Mouse (Mus musculus) splenic B cell, adult 2 months (primary cell): ENCODE data around the gene Ctcf.
"Not testable (repeated sequence)": the region's sequence is repeated elsewhere in the genome, so short reads cannot be mapped to it uniquely, and the experiment has no call there.

Experiments used
- DNase-seq: peaks from one replicate; pipeline ENCODE4 v3.0.0-alpha.2; 2011; ENCODE audit warnings: low read depth, low spot score
- H3K27me3 ChIP-seq: 2 replicates; pipeline ENCODE4 v1.6.1; 2012; ENCODE audit warnings: mild to moderate bottlenecking, low read length, moderate library complexity, mixed read lengths; ENCODE audit not compliant: control insufficient read depth, poor library complexity, insufficient read depth, severe bottlenecking
- H3K36me3 ChIP-seq: 2 replicates; pipeline ENCODE4 v1.6.1; 2012; ENCODE audit warnings: mild to moderate bottlenecking, low read length, moderate library complexity, mixed read lengths; ENCODE audit not compliant: control insufficient read depth, poor library complexity, insufficient read depth, severe bottlenecking

The Ctcf gene

GRCm38 (mm10) chr8:105636018-105636962, at the start of gene Ctcf:
Gene Ctcf (plus strand): TSS chr8:105636568.
- no peaks in the 10 kb centered on the region for H3K27me3 ChIP-seq
- no peaks in the 10 kb centered on the region for H3K36me3 ChIP-seq
- DNase-seq = peak; percentile 96

DNA sequence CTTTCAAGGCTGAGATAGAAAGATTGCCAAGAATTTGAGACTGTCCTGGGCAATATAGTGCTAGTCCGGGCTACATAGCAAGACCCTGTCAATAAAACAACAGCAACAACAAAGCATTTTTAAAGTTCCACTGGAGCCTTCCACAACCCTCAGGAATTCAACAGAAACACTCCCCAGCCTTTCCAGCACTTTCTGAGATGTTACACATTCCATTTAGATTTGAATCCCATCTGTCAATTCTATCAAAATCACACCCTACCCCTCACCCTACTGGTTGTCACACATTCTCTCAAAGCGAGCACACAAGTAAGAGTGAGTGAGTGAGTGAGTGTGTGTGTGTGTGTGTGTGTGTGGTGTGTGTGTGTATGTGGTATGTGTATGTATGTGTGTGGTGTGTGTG, 43.9 kb upstream of the Ctcf start:
- Histone ChIP-seq H3K36me3 (no peaks in the 10 kb centered on the region), H3K27me3 (no peaks in the 10 kb centered on the region; the same call in 1 of the 2 replicates)
- no peak for DNase-seq

DNA sequence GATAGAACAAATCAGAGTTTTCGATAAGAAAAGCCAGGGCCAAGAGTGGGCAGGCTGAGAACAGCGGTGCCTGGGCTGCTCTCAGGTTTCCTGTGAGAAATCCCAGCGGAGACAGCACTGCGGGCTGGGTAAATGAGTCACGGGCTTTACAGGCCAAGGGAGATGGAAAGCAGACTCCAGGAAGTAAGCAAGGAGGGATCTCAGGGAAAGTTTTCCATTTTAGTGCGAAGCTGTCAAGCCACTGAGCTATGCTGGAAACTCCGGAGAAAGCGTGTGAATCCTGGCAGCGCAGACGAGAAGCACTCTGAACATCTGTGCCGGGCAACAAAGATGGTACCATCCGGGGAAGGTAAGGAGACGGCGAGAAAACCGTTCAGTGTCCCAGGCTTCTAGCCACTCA, 42.5 kb upstream of the Ctcf start:
- DNase-seq = no peak
- Histone ChIP-seq H3K27me3 (no peaks in the 10 kb centered on the region; the same call in 1 of the 2 replicates), H3K36me3 (no peaks in the 10 kb centered on the region)

GRCm38 (mm10) chr8:105594451-105595242, 41.7 kb upstream of the Ctcf start:
- Histone ChIP-seq H3K36me3 (no peaks in the 10 kb centered on the region), H3K27me3 (no peaks in the 10 kb centered on the region; the same call in 1 of the 2 replicates)
- DNase-seq = no peak

DNA sequence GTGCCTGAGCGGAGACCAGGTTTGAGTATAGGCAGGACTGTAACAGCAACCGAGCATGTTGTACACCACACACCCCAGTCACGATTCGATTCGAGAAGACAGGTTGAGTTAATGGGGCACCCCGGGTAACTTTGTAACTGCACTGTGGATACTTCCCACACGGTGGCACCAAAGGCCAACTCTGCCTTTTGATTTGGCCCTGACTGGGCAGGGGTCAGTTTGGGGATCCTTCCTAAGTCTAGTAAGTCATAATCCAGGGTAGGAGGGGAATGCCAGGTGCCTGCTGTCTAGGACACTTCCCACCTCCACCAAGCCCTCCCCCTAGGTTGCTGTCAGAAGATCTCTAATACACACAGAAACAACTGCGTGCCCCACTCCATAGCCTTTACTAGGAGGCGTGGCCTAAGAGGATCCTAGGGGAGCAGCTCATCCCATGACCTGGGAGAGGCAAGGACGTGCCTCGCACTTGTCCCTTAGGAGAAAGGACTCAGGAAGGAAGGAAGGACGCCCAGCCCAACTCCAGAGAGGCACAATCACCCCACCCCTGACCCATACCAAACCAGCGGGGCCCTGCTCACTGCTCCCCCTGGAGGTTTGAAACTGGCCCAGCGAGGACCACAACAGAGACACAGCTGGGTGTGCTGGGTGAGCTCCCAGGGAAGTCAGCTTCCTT, 39.9 kb upstream of the Ctcf start:
- Histone ChIP-seq H3K36me3 (no peaks in the 10 kb centered on the region), H3K27me3 (no peaks in the 10 kb centered on the region)
- peak; percentile 81 for DNase-seq

GRCm38 (mm10) chr8:105598777-105599176, 37.6 kb upstream of the Ctcf start:
- no peak for DNase-seq
- H3K36me3 ChIP-seq = no peaks in the 10 kb centered on the region
- H3K27me3 ChIP-seq = no peaks in the 10 kb centered on the region

- DNase-seq = no peak
- H3K27me3 ChIP-seq = no peaks in the 10 kb centered on the region
- H3K36me3 ChIP-seq = no peaks in the 10 kb centered on the region
Observed at GRCm38 (mm10) chr8:105601301-105601700, 35.1 kb upstream of the Ctcf start.

DNA sequence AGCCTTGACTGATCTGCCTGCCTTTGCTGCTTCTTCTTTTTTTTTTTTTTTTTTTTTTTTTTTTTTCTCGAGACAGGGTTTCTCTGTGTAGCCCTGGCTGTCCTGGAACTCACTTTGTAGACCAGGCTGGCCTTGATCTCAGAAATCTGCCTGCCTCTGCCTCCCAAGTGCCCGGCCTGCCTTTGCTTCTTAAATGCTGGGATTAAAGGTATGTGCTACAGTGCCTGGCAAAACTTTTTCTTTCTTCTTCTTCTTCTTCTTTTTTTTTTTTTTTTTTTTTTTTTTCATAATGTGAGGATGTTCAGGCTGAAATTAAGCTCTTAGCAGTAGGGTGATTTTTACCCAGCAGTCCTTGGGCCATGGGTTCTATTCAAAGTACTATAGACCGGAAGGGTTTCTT, 33.8 kb upstream of the Ctcf start:
- H3K27me3 ChIP-seq, DNase-seq, H3K36me3 ChIP-seq: not testable (repeated sequence)

- peak; percentile 80 for DNase-seq
- no peaks in the 10 kb centered on the region for H3K27me3 ChIP-seq
- no peaks in the 10 kb centered on the region for H3K36me3 ChIP-seq
Observed at GRCm38 (mm10) chr8:105604804-105605381, 31.5 kb upstream of the Ctcf start, which contains the start of gene Ripor1. Gene Ripor1 (plus strand): TSS chr8:105605255.

- no peak for DNase-seq
- Histone ChIP-seq H3K36me3 (no peaks in the 10 kb centered on the region), H3K27me3 (no peaks in the 10 kb centered on the region)
Observed at GRCm38 (mm10) chr8:105605491-105606188, 30.7 kb upstream of the Ctcf start.

- Histone ChIP-seq H3K36me3 (no peaks in the 10 kb centered on the region), H3K27me3 (no peaks in the 10 kb centered on the region)
- DNase-seq = peak; percentile 77
Observed at GRCm38 (mm10) chr8:105606189-105607023, 30.0 kb upstream of the Ctcf start.

GRCm38 (mm10) chr8:105607062-105607461, 29.3 kb upstream of the Ctcf start:
- Histone ChIP-seq H3K27me3 (no peaks in the 10 kb centered on the region), H3K36me3 (no peaks in the 10 kb centered on the region)
- DNase-seq = no peak

DNA sequence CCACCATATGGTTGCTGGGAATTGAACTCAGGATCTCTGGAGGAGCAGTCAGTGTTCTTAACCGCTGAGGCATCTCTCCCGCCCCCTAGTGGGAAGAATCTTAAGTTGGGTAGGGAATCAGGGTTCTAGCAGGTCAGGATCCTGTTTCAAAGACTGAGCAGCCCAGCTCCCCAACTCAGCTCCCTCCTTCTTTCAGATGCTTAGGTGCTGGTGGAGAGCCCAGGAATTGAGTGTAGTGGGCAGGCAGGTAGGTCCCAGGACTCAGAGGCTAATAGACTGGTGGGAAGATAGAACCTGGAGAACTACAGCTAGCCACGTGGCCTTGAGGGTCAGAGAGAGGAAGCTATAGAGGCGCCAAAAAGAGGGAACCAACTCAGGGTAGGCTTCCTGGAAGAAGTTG, 28.7 kb upstream of the Ctcf start:
- Histone ChIP-seq H3K27me3 (no peaks in the 10 kb centered on the region), H3K36me3 (no peaks in the 10 kb centered on the region)
- DNase-seq = peak; percentile 70
